ENCODE assay signal across 10 mouse cellular contexts in the genomic region with DNA sequence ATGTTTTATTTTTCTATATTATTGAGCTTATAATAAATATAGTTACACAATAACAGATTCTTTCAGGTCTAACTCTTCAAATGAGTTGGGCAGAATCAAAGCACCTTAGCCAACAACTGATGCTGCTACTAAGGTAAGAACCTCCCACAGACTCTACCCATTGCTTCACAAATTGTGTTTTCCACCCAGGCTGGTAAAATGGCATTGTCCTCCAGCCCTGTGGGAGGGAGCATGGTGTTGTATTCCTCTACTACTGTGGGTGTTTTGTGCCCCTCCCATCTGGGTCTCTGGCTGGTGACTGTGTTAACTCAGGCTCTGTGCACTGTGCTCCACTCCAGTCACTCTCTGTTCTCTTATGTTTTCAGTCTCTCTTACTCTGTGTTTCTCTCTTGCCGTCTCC. TPM values are rescaled to one million over a fixed set of nuclear protein-coding genes. Genes with fewer than 3 reads are reported as not detected.
A peak's percentile ranks its signal among the peaks of the same experiment; 100 is the strongest.
DNase-seq lines count a peak whose midpoint lies in the region; ATAC-seq and TF ChIP-seq lines count a peak whose summit lies in the region.
"Had no signal": no experiment of that assay in that cellular context is flagged by ENCODE, and none has a peak within 500 bp of the region (broad histone marks: within the 10 kb centered on the region; RNA-seq: fewer than 3 reads in every experiment).

No protein-coding gene starts in this region.

- TF ChIP-seq POLR2A in ES-Bruce4 (IDR thresholded peaks at IDR 0.05; ENCODE audit: insufficient read depth, low read length), result no peak

- no peak for TF ChIP-seq EP300 in ES-Bruce4 (IDR thresholded peaks at IDR 0.05; ENCODE audit: insufficient read depth, low read depth, low read length)
- no peak for TF ChIP-seq EP300 in liver, embryonic 14.5 days (IDR thresholded peaks at IDR 0.05; ENCODE audit: low read depth)

- peaks cover 21% of the 10 kb centered on the region for H3K36me3 ChIP-seq in heart, embryonic 13.5 days
- 0 out of 2 replicates have a peak, but pooled peaks cover 3% of the 10 kb centered on the region for H3K36me3 ChIP-seq in ES-Bruce4 (ENCODE audit: control insufficient read depth, insufficient read depth, low read length, poor library complexity, severe bottlenecking)
- H3K36me3 ChIP-seq in forebrain, embryonic 15.5 days, result peaks cover 6% of the 10 kb centered on the region; the same call in 1 of the 2 replicates
- H3K36me3 ChIP-seq in liver, embryonic 14.5 days (replicated peaks; ENCODE audit: control insufficient read depth, insufficient read depth, low read depth), result no peaks in the 10 kb centered on the region; the same call in 1 of the 2 replicates

- H3K27ac ChIP-seq in heart, embryonic 13.5 days (replicated peaks), result no peak overlapping the region
- H3K27ac ChIP-seq in ES-Bruce4 (ENCODE audit: insufficient read depth, low read length), result no peak overlapping the region
- H3K27ac ChIP-seq in forebrain, embryonic 15.5 days (replicated peaks), result no peak overlapping the region
- H3K27ac ChIP-seq in liver, embryonic 14.5 days, result no peak overlapping the region; the same call in 1 of the 2 replicates

- no peaks in the 10 kb centered on the region for H3K27me3 ChIP-seq in heart, embryonic 13.5 days (replicated peaks)
- H3K27me3 ChIP-seq in ES-Bruce4 (ENCODE audit: control insufficient read depth, insufficient read depth, low read length, poor library complexity, severe bottlenecking), result no peaks in the 10 kb centered on the region
- no peaks in the 10 kb centered on the region for H3K27me3 ChIP-seq in forebrain, embryonic 15.5 days
- H3K27me3 ChIP-seq in liver, embryonic 14.5 days (ENCODE audit: control insufficient read depth, insufficient read depth, low read length), result no peaks in the 10 kb centered on the region

- 47% methylated on average over 1 of the region's 1 CpGs for WGBS in heart, embryonic 13.5 days
- 37% methylated on average over 1 of the region's 1 CpGs for WGBS in forebrain, embryonic 15.5 days
- 27% methylated on average over 1 of the region's 1 CpGs for WGBS in liver, embryonic 14.5 days (ENCODE audit: insufficient replicate concordance)

- DNase-seq in heart, adult 8-10 months (ENCODE audit: low spot score), result no peak
- DNase-seq in liver, embryonic 14.5 days (ENCODE audit: low read depth in 3 of 3, low spot score in 3 of 3), result peak in 1 of 3 experiments; percentile 13
- no peak for DNase-seq in adrenal gland, postnatal 14 days
- DNase-seq in left cerebral cortex, adult 8-10 months (ENCODE audit: low spot score in 2 of 2), result no peak
- no peak for DNase-seq in urinary bladder, postnatal 10 days (ENCODE audit: low spot score)
- DNase-seq: gastrocnemius, postnatal 36 days; thymus, postnatal 14 days had no signal

- peak overlapping the region; percentile 99 for H3K9ac ChIP-seq in heart, embryonic 13.5 days
- 0 out of 2 replicates have a peak overlapping the region, but pooled peaks have one; percentile 95 for H3K9ac ChIP-seq in ES-Bruce4 (ENCODE audit: low read depth, poor library complexity, severe bottlenecking)
- H3K9ac ChIP-seq in forebrain, embryonic 15.5 days (replicated peaks), result no peak overlapping the region
- H3K9ac ChIP-seq in liver, embryonic 14.5 days (replicated peaks), result peak overlapping the region; percentile 98

- H3K4me3 ChIP-seq in heart, embryonic 13.5 days, result peak overlapping the region; percentile 97
- peak overlapping the region; percentile 18; the same call in 1 of the 2 replicates for H3K4me3 ChIP-seq in ES-Bruce4 (ENCODE audit: low read depth, low read length)
- 0 out of 2 replicates have a peak overlapping the region, but pooled peaks have one; percentile 98 for H3K4me3 ChIP-seq in forebrain, embryonic 15.5 days
- H3K4me3 ChIP-seq in liver, embryonic 14.5 days (ENCODE audit: insufficient read depth in 1 of 2, low read depth in 2 of 2, low read length in 2 of 2), result peak overlapping the region in 1 of 2 experiments; percentile 98; a peak in 1 of 4 replicates

- no peak for TF ChIP-seq CTCF in ES-Bruce4 (IDR thresholded peaks at IDR 0.05; ENCODE audit: low read depth, low read length)
- TF ChIP-seq CTCF in liver, embryonic 14.5 days (IDR thresholded peaks at IDR 0.05; ENCODE audit: low read depth), result no peak

- no peak for ATAC-seq in heart, embryonic 13.5 days (ENCODE audit: extremely low read depth, insufficient number of reproducible peaks, low FRiP score, low TSS enrichment)
- no peak for ATAC-seq in forebrain, embryonic 15.5 days (replicated peaks)
- ATAC-seq in liver, embryonic 14.5 days (ENCODE audit: insufficient read depth), result no peak

- H3K9me3 ChIP-seq in heart, embryonic 13.5 days, result no peaks in the 10 kb centered on the region
- H3K9me3 ChIP-seq in ES-Bruce4 (replicated peaks; ENCODE audit: control insufficient read depth, insufficient read depth, low read length, poor library complexity, severe bottlenecking), result no peaks in the 10 kb centered on the region
- H3K9me3 ChIP-seq in forebrain, embryonic 15.5 days, result no peaks in the 10 kb centered on the region
- no peaks in the 10 kb centered on the region for H3K9me3 ChIP-seq in liver, embryonic 14.5 days (ENCODE audit: control insufficient read depth, low read length)

- H3K4me2 ChIP-seq in heart, embryonic 13.5 days, result peak overlapping the region; percentile 84
- H3K4me2 ChIP-seq in forebrain, embryonic 15.5 days (replicated peaks), result peak overlapping the region; percentile 82; the same call in 1 of the 2 replicates
- H3K4me2 ChIP-seq in liver, embryonic 14.5 days (ENCODE audit: low read depth), result peak overlapping the region; percentile 76

- peaks cover 48% of the 10 kb centered on the region for H3K4me1 ChIP-seq in heart, embryonic 13.5 days
- no peaks in the 10 kb centered on the region for H3K4me1 ChIP-seq in ES-Bruce4 (ENCODE audit: control insufficient read depth, insufficient read depth, low read length)
- H3K4me1 ChIP-seq in forebrain, embryonic 15.5 days, result peaks cover 35% of the 10 kb centered on the region
- H3K4me1 ChIP-seq in liver, embryonic 14.5 days (replicated peaks; ENCODE audit: control insufficient read depth in 2 of 2, insufficient read depth in 2 of 2, low read length in 1 of 2), result peaks cover 10 to 22% of the 10 kb centered on the region in 2 experiments

RNA-seq across cellular contexts. Expression of gene Mzt1, which starts 2.4 kb away (rescaled TPM):
- 78.5 and 85.0 TPM in 2 replicates for polyA plus RNA-seq in heart, embryonic 13.5 days (2015; fragmentation: Nextera tagmentation; extraction: Ambion mirVana)
- 10 to 100 TPM; 39.2 to 45.9 (median 42.5) TPM for total RNA-seq in heart, adult 8-10 months (2022)
- 98.0 and 109 TPM in 2 replicates for polyA plus RNA-seq in ES-Bruce4 (2011; ENCODE audit: insufficient read depth, insufficient read length, low read depth, missing spikeins)
- 125 and 128 TPM in 2 replicates for polyA plus RNA-seq in forebrain, embryonic 15.5 days (2015; fragmentation: Nextera tagmentation; extraction: Ambion mirVana)
- polyA plus RNA-seq in liver, embryonic 14.5 days (2012; rRNA removed), result 19.1 and 25.8 TPM in 2 replicates
- polyA plus RNA-seq in liver, embryonic 14.5 days (2014; fragmentation: Nextera tagmentation; extraction: Ambion mirVana), result 29.5 and 30.4 TPM in 2 replicates
- total RNA-seq in adrenal gland, postnatal 14 days (2021), result 25.3 and 29.9 TPM in 2 replicates
- total RNA-seq in left cerebral cortex, adult 8-10 months (2022), result 10 to 100 TPM; 58.6 to 66.6 (median 63.0) TPM

RNA-seq across cellular contexts. Expression of gene Bora, which starts 2.5 kb away (rescaled TPM):
- polyA plus RNA-seq in heart, embryonic 13.5 days (2015; fragmentation: Nextera tagmentation; extraction: Ambion mirVana), result 40.9 and 44.2 TPM in 2 replicates
- 1 to 10 TPM in 1 of 4 experiments, under 1 TPM in 3; 0.46 to 1.2 (median 0.69) TPM for total RNA-seq in heart, adult 8-10 months (2022)
- 64.8 and 65.2 TPM in 2 replicates for polyA plus RNA-seq in ES-Bruce4 (2011; ENCODE audit: insufficient read depth, insufficient read length, low read depth, missing spikeins)
- polyA plus RNA-seq in forebrain, embryonic 15.5 days (2015; fragmentation: Nextera tagmentation; extraction: Ambion mirVana), result 26.1 and 27.9 TPM in 2 replicates
- 8.9 and 12.4 TPM in 2 replicates for polyA plus RNA-seq in liver, embryonic 14.5 days (2012; rRNA removed)
- 18.4 and 21.1 TPM in 2 replicates for polyA plus RNA-seq in liver, embryonic 14.5 days (2014; fragmentation: Nextera tagmentation; extraction: Ambion mirVana)
- total RNA-seq in adrenal gland, postnatal 14 days (2021), result 4.9 and 5.9 TPM in 2 replicates
- 1 to 10 TPM; 2.6 to 3.3 (median 3.0) TPM for total RNA-seq in left cerebral cortex, adult 8-10 months (2022)

RNA-seq across cellular contexts. Expression of gene Rpl36a-ps1, which starts 49.4 kb away (rescaled TPM):
- 0.83 and 0.94 TPM in 2 replicates for polyA plus RNA-seq in heart, embryonic 13.5 days (2015; fragmentation: Nextera tagmentation; extraction: Ambion mirVana)
- 1 to 10 TPM in 3 of 4 experiments, not detected in 1; 1.6 to 2.4 (median 2.2) TPM for total RNA-seq in heart, adult 8-10 months (2022)
- 22.7 and 48.2 TPM in 2 replicates for polyA plus RNA-seq in ES-Bruce4 (2011; ENCODE audit: insufficient read depth, insufficient read length, low read depth, missing spikeins)
- polyA plus RNA-seq in forebrain, embryonic 15.5 days (2015; fragmentation: Nextera tagmentation; extraction: Ambion mirVana), result 1.1 TPM in 1 of 2 replicates, not detected in the other
- polyA plus RNA-seq in liver, embryonic 14.5 days (2012; rRNA removed), result 0.79 and 4.8 TPM in 2 replicates
- 1.6 and 2.5 TPM in 2 replicates for polyA plus RNA-seq in liver, embryonic 14.5 days (2014; fragmentation: Nextera tagmentation; extraction: Ambion mirVana)
- total RNA-seq in adrenal gland, postnatal 14 days (2021), result 4.0 and 6.8 TPM in 2 replicates
- 1 to 10 TPM in 3 of 4 experiments, not detected in 1; 1.0 to 2.3 (median 1.9) TPM for total RNA-seq in left cerebral cortex, adult 8-10 months (2022)

RNA-seq across cellular contexts. Expression of gene Pibf1, which starts 55.7 kb away (rescaled TPM):
- polyA plus RNA-seq in heart, embryonic 13.5 days (2015; fragmentation: Nextera tagmentation; extraction: Ambion mirVana), result 12.9 and 13.3 TPM in 2 replicates
- 1 to 10 TPM; 6.2 to 7.8 (median 7.3) TPM for total RNA-seq in heart, adult 8-10 months (2022)
- polyA plus RNA-seq in ES-Bruce4 (2011; ENCODE audit: insufficient read depth, insufficient read length, low read depth, missing spikeins), result 25.3 and 26.7 TPM in 2 replicates
- polyA plus RNA-seq in forebrain, embryonic 15.5 days (2015; fragmentation: Nextera tagmentation; extraction: Ambion mirVana), result 19.6 and 22.2 TPM in 2 replicates
- polyA plus RNA-seq in liver, embryonic 14.5 days (2012; rRNA removed), result 1.4 and 2.8 TPM in 2 replicates
- polyA plus RNA-seq in liver, embryonic 14.5 days (2014; fragmentation: Nextera tagmentation; extraction: Ambion mirVana), result 5.3 and 5.6 TPM in 2 replicates
- 10.2 and 11.8 TPM in 2 replicates for total RNA-seq in adrenal gland, postnatal 14 days (2021)
- total RNA-seq in left cerebral cortex, adult 8-10 months (2022), result 10 to 100 TPM; 13.2 to 14.7 (median 13.9) TPM

RNA-seq across cellular contexts. Expression of gene Dis3, which starts 56.1 kb away (rescaled TPM):
- 21.2 and 22.4 TPM in 2 replicates for polyA plus RNA-seq in heart, embryonic 13.5 days (2015; fragmentation: Nextera tagmentation; extraction: Ambion mirVana)
- total RNA-seq in heart, adult 8-10 months (2022), result 10 to 100 TPM in 1 of 4 experiments, 1 to 10 TPM in 3; 8.7 to 11.0 (median 9.6) TPM
- 86.8 and 87.3 TPM in 2 replicates for polyA plus RNA-seq in ES-Bruce4 (2011; ENCODE audit: insufficient read depth, insufficient read length, low read depth, missing spikeins)
- polyA plus RNA-seq in forebrain, embryonic 15.5 days (2015; fragmentation: Nextera tagmentation; extraction: Ambion mirVana), result 24.7 and 28.5 TPM in 2 replicates
- 6.0 and 9.6 TPM in 2 replicates for polyA plus RNA-seq in liver, embryonic 14.5 days (2012; rRNA removed)
- 16.3 and 18.1 TPM in 2 replicates for polyA plus RNA-seq in liver, embryonic 14.5 days (2014; fragmentation: Nextera tagmentation; extraction: Ambion mirVana)
- 27.5 and 31.9 TPM in 2 replicates for total RNA-seq in adrenal gland, postnatal 14 days (2021)
- total RNA-seq in left cerebral cortex, adult 8-10 months (2022), result 10 to 100 TPM; 16.5 to 19.2 (median 18.3) TPM
